Mouse (Mus musculus): Measurements from ENCODE around the gene Chst8. TPM values are rescaled to one million over a fixed set of nuclear protein-coding genes. Genes with fewer than 3 reads are reported as not detected.

The Chst8 gene
- total RNA-seq, 2 experiments from 2014 or later, result 27.6 to 44.7 TPM

DNA sequence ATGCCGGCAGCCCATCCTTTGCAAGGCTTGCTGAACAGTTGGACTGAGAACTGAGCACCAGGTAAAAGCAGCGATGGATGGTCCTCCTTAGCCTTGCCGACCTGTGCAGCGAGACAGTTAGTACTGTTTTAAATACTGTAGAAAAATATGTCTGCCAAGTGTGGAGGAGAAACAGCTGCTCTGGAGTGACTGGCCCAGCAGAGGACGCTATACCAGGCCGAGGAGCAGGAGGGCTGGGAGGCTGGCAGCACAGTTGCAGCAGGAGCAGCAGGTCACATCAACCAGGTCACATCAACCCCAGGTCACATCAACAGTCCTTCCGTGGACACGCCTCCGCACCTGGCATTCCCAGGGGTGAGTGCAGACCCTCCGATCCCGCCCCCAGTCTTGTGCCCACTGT lies 172.7 kb downstream of the Chst8 start:
- DNase-seq (ENCODE audit: low spot score in 2 of 2), result no peak

GRCm38 (mm10) chr7:34636661-34637060 lies 175.8 kb downstream of the Chst8 start:
- no peak for DNase-seq (ENCODE audit: low spot score in 2 of 2)

DNA sequence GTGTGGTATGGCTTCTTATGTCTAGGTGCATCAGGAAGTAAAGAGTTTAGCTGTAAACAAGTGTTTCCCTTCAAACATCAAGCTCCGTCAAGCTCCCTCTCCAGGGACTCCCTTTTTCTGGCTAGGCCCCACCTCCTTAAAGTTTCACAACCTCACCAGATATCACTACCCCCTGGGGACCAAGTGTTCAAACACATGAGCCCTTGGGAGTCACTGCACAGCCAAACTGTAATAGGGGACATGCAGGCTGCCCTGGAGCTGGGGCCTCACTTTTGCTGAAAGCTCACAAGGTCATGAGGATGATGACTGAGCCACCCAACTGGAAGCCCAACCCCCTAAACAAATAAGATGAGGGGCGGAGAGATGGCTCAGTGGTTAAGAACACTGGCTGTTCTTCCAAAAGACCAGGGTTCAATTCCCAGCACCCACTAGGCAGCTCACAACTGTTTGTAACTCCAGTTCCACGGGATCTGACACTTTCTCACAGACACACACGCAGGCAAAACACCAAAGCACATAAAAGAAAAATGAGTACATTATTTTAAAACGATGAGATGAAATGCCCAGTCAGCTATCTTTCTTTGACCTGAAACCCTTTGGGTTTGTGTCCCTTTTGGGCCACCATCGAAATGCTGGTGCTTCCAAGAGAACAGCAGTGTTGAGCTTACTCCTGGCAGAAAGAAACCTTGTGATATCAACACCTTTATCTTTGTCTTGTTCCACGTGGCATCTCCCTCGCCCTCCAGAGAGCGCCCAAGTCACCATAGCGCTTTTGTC lies 179.4 kb downstream of the Chst8 start:
- DNase-seq (ENCODE audit: low spot score in 2 of 2), result no peak

DNA sequence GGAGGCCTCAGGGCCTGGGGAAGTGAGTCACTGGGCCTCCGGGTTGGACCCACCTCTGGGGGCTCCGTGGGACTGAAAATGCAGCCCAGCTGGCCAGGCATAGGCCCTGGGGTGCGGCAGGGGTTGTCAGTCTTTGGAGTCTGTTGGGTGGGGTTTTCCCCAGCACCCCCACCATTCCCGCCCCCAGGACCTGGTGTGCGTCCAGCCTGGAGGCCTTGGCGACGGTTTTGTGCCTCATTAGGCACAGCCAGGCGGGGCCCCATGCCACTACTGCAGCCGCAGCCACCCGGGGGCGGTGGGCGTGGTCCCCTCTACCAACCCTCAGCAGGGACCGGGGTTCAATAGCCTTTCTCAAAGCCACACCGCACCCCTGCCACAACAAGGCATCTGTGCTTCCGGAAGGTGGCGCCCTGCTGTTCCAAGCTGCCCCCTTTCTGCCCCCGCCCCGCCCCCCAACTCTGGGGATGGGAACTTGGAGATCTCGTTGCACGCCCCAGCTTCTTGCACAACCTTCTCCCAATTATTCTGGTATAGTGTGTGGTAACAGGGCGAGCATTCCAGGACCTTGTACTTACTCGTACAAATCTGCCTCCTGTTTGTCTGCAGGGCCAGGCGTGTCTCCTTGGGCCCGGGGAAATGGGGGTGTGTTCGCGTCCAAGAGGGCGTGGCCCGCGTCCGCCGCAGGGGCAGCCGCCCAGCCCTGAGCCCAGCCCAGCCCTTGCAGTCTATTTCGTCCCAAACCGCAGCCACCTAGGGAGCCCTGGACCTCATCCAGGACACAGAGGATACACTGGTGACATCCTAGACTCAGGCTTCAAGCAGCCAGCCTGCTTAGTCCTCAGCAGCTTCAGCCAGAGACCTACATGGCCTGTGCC lies 182.1 kb downstream of the Chst8 start:
- peak; percentile 7 to 53 for DNase-seq (ENCODE audit: low spot score in 2 of 2)

DNA sequence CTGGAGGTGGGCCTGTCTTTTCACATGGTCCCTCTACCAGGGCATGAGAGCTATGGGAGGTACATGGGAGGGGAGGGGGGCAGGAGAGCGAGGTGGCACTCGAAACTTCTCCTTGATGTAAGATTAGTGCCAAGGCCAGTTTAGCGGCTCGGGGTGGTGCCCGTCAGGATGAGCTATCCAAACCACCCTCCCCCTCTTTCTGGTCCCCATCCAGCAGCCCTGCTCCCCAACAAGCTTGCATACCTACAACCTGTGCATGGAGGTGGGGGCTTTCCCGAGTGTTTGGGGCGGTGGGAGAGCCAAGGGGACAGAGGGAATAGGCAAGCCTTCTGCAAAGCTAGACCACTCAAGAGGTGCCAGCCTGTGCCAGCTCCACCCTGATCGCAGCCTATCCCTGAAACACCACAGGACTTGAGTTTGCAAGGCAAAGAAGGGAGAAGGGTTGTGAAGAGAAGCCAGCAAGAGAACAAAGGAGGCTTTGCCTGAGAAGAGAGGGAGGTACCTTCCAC lies 182.8 kb downstream of the Chst8 start:
- no peak for DNase-seq (ENCODE audit: low spot score in 2 of 2)

Other genes with a start within 250 kb of the Chst8 start
- gene Kctd15, start 156.0 kb downstream of the Chst8 start, total RNA-seq (2021), result 10 to 100 TPM; 12.3 to 15.1 TPM
- 10 to 100 TPM; 34.2 to 36.4 TPM for gene Pepd, start 99.7 kb upstream of the Chst8 start, total RNA-seq (2021)
- 10 to 100 TPM; 36.2 to 36.5 TPM for gene Cebpg, start 243.9 kb upstream of the Chst8 start, total RNA-seq (2021)